Mouse (Mus musculus): Measurements from ENCODE around the gene Ttc7b. TPM values are rescaled to one million over a fixed set of nuclear protein-coding genes. Genes with fewer than 3 reads are reported as not detected.

The Ttc7b gene
- polyA plus RNA-seq, 1 experiment from 2014 or later, result 3.9 TPM

DNA sequence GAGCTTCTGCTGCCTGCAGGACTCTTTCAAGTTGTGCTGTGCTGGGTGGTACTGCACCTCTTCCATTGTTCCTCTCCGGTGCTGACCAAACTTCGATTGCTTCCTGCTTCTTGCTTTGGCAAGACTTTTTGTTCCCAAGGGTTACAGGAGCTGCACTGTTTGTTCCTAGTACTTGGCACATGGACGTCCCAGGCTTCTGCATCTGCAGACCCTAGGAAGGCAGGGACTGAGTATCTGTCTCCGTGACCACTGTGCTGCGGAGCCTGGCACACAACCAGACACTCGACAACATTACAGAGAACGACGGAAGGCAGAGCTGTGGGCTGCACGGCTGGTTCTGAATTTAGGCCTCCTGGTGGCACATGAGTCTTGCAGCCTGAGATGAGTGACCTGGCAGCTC is 192.1 kb downstream of the Ttc7b start:
- H3K27ac ChIP-seq (ENCODE audit: low read length), result no peak overlapping the region
- no peak overlapping the region for H3K4me3 ChIP-seq (ENCODE audit: low read length)
- no peak overlapping the region for H3K9ac ChIP-seq (replicated peaks; ENCODE audit: low read length)
- 87% methylated on average over 9 of the region's 9 CpGs for WGBS
- peaks cover 16% of the 10 kb centered on the region for H3K36me3 ChIP-seq (ENCODE audit: insufficient read depth, low read length)
- H3K27me3 ChIP-seq (ENCODE audit: insufficient read depth, low read length), result no peaks in the 10 kb centered on the region
- no peak for ATAC-seq (ENCODE audit: low FRiP score, low TSS enrichment)
- no peaks in the 10 kb centered on the region for H3K9me3 ChIP-seq (ENCODE audit: low read length)
- H3K4me1 ChIP-seq (ENCODE audit: insufficient read depth, low read length), result no peaks in the 10 kb centered on the region
- no peak overlapping the region for H3K4me2 ChIP-seq (replicated peaks; ENCODE audit: low read depth, low read length)

DNA sequence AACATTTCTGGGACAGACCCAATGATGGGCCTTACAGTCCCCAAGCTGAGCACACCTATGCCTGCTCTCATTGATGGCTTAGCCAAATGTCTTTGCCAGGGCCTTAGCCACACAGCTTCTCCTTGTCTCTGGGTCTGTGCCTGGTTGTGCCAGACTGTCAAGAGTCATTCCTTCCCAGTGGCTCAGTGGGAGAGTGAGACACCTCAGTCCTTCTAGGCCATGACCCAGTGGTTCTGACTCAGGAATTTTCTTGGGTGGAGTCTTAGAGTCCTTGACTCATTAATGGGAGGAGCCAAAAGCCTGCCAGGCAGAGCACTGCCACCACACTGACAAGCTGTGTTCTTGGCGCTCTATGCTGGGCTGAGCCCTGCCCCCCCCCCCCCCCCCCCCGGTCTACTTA is 193.9 kb downstream of the Ttc7b start:
- WGBS, result 89% methylated on average over 2 of the region's 2 CpGs
- H3K4me1 ChIP-seq (ENCODE audit: insufficient read depth, low read length), result no peaks in the 10 kb centered on the region
- no peak for ATAC-seq (ENCODE audit: low FRiP score, low TSS enrichment)
- H3K4me3 ChIP-seq (ENCODE audit: low read length), result no peak overlapping the region
- H3K36me3 ChIP-seq (ENCODE audit: insufficient read depth, low read length), result peaks cover 12% of the 10 kb centered on the region
- H3K27ac ChIP-seq (ENCODE audit: low read length), result no peak overlapping the region
- no peaks in the 10 kb centered on the region for H3K9me3 ChIP-seq (ENCODE audit: low read length)
- H3K4me2 ChIP-seq (replicated peaks; ENCODE audit: low read depth, low read length), result no peak overlapping the region
- no peak overlapping the region for H3K9ac ChIP-seq (replicated peaks; ENCODE audit: low read length)
- no peaks in the 10 kb centered on the region for H3K27me3 ChIP-seq (ENCODE audit: insufficient read depth, low read length)

DNA sequence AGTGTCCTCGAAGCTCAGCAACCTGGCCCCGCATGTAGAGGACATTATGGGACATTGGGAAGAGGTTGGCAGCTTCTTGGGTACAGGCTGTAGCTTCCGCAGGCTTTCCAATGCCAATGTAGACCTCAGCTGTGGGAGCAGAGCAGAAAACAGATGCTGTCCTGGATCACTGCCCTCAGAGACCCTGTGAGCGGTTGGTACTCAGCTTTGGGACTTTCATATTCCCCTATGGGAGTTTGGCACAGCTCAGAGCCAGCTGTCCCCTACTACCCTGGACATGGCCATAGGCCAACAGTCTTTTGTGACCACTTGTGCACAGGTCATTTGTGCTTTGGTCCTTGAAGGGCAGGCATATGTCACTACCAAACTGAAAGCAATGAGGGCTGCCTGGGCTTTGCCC is 195.0 kb downstream of the Ttc7b start:
- H3K27me3 ChIP-seq (ENCODE audit: insufficient read depth, low read length), result no peaks in the 10 kb centered on the region
- ATAC-seq (ENCODE audit: low FRiP score, low TSS enrichment), result no peak
- no peak overlapping the region for H3K27ac ChIP-seq (ENCODE audit: low read length)
- no peaks in the 10 kb centered on the region for H3K9me3 ChIP-seq (ENCODE audit: low read length)
- 91% methylated on average over 4 of the region's 4 CpGs for WGBS
- H3K36me3 ChIP-seq (ENCODE audit: insufficient read depth, low read length), result peaks cover 15% of the 10 kb centered on the region
- no peaks in the 10 kb centered on the region for H3K4me1 ChIP-seq (ENCODE audit: insufficient read depth, low read length)
- H3K9ac ChIP-seq (replicated peaks; ENCODE audit: low read length), result no peak overlapping the region
- no peak overlapping the region for H3K4me3 ChIP-seq (ENCODE audit: low read length)
- no peak overlapping the region for H3K4me2 ChIP-seq (replicated peaks; ENCODE audit: low read depth, low read length)

DNA sequence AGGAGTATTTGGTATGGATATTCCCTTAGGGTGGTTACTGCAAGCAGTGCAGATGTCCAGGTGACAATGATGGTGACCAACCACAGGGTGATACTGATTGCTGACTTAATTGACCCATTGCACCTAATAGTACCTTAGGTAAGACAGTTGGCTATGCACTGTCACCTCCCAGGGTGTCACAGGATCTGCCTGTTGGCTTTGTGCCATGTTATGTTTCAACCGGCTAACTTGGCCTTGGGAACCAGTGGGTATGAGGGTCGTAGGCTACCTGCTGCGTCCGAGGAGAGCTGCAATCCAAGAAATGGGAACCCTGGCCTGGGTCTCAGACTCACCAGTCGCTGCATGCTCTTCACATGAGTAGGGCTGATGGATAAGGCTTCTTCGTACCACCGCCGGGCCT is 195.4 kb downstream of the Ttc7b start:
- WGBS, result 92% methylated on average over 8 of the region's 8 CpGs
- Histone ChIP-seq H3K4me1 (ENCODE audit: insufficient read depth, low read length) (no peaks in the 10 kb centered on the region), H3K9me3 (ENCODE audit: low read length) (no peaks in the 10 kb centered on the region), H3K9ac (replicated peaks; ENCODE audit: low read length) (no peak overlapping the region), H3K36me3 (ENCODE audit: insufficient read depth, low read length) (peaks cover 15% of the 10 kb centered on the region), H3K4me2 (replicated peaks; ENCODE audit: low read depth, low read length) (no peak overlapping the region), H3K27ac (ENCODE audit: low read length) (no peak overlapping the region), H3K27me3 (ENCODE audit: insufficient read depth, low read length) (no peaks in the 10 kb centered on the region), H3K4me3 (ENCODE audit: low read length) (no peak overlapping the region)
- ATAC-seq (ENCODE audit: low FRiP score, low TSS enrichment), result no peak

DNA sequence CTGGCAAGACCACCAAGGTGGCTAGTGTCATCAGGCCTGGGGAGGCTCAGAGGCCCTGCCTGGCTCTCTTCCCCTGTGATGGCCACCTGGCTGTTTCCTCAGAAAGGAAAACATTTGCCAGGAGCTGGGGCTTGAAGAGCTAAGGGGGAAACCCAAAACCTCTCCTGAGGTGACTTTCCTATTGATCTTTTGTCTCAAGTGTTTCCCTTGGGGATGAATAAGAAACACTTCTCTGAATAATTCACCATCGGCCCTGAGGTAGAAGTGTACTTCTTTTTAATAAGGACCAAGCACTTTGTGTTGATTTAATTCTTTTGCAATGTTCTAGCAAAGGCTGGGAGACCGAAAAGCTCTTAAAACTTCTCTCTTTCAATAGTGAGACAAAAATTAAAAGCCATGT is 197.0 kb downstream of the Ttc7b start:
- no peak overlapping the region for H3K9ac ChIP-seq (replicated peaks; ENCODE audit: low read length)
- no peak for ATAC-seq (ENCODE audit: low FRiP score, low TSS enrichment)
- WGBS, result 68% methylated on average over 2 of the region's 2 CpGs

DNA sequence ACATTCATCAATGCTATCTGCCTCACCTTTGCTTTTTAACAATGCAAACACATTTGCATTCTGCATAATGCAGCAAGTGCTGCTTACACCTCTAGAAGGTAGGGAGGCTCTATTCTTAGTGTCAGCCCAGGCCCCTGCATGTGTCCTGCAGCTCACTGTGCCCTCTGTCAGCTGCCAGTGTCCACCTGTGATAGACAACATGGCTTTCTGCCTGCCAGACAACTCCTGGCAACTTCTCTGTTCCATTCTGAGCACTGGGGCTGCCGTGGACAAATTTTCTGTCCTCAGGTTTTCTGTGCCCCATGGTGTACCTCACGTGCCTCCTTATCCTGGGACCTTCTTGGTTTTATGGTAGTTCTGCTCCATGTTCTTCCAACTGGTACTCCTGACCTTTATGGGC is 198.4 kb downstream of the Ttc7b start:
- H3K27me3 ChIP-seq (ENCODE audit: insufficient read depth, low read length), result no peaks in the 10 kb centered on the region
- WGBS, result 90% methylated on average over 2 of the region's 2 CpGs
- H3K36me3 ChIP-seq (ENCODE audit: insufficient read depth, low read length), result peaks cover 15% of the 10 kb centered on the region
- no peak overlapping the region for H3K4me3 ChIP-seq (ENCODE audit: low read length)
- no peaks in the 10 kb centered on the region for H3K9me3 ChIP-seq (ENCODE audit: low read length)
- H3K27ac ChIP-seq (ENCODE audit: low read length), result no peak overlapping the region
- no peaks in the 10 kb centered on the region for H3K4me1 ChIP-seq (ENCODE audit: insufficient read depth, low read length)
- H3K4me2 ChIP-seq (replicated peaks; ENCODE audit: low read depth, low read length), result no peak overlapping the region
- H3K9ac ChIP-seq (replicated peaks; ENCODE audit: low read length), result no peak overlapping the region
- no peak for ATAC-seq (ENCODE audit: low FRiP score, low TSS enrichment)

More for the DNA sequence above, 197.0 kb downstream of the Ttc7b start:
- peaks cover 15% of the 10 kb centered on the region for H3K36me3 ChIP-seq (ENCODE audit: insufficient read depth, low read length)
- H3K27me3 ChIP-seq (ENCODE audit: insufficient read depth, low read length), result no peaks in the 10 kb centered on the region
- no peaks in the 10 kb centered on the region for H3K4me1 ChIP-seq (ENCODE audit: insufficient read depth, low read length)
- no peak overlapping the region for H3K4me3 ChIP-seq (ENCODE audit: low read length)
- H3K4me2 ChIP-seq (replicated peaks; ENCODE audit: low read depth, low read length), result no peak overlapping the region
- no peaks in the 10 kb centered on the region for H3K9me3 ChIP-seq (ENCODE audit: low read length)
- H3K27ac ChIP-seq (ENCODE audit: low read length), result no peak overlapping the region

DNA sequence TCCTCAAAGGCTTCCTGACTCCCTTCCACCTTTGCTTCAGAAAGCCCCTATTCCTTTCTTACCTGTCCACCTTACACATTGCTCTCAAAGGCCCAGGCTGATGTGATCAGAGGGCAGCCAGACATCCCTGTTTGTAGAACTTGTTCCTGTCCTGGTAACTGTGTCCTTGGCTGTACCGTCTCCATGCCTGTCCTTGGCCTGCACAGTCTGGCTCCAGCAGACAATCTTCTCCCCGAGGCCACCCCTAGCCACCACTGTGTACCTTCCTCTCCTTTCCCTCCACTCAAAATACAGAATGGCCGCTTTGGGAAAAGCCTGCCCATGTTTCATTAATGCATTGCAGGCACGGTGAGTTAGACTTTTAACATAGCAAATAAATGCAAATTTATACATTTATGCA is 199.1 kb downstream of the Ttc7b start:
- 90% methylated on average over 4 of the region's 4 CpGs for WGBS
- Histone ChIP-seq H3K27ac (ENCODE audit: low read length) (no peak overlapping the region), H3K4me2 (replicated peaks; ENCODE audit: low read depth, low read length) (no peak overlapping the region), H3K9ac (replicated peaks; ENCODE audit: low read length) (no peak overlapping the region), H3K36me3 (ENCODE audit: insufficient read depth, low read length) (peaks cover 15% of the 10 kb centered on the region), H3K4me1 (ENCODE audit: insufficient read depth, low read length) (no peaks in the 10 kb centered on the region), H3K9me3 (ENCODE audit: low read length) (no peaks in the 10 kb centered on the region), H3K27me3 (ENCODE audit: insufficient read depth, low read length) (no peaks in the 10 kb centered on the region), H3K4me3 (ENCODE audit: low read length) (no peak overlapping the region)
- ATAC-seq (ENCODE audit: low FRiP score, low TSS enrichment), result no peak

DNA sequence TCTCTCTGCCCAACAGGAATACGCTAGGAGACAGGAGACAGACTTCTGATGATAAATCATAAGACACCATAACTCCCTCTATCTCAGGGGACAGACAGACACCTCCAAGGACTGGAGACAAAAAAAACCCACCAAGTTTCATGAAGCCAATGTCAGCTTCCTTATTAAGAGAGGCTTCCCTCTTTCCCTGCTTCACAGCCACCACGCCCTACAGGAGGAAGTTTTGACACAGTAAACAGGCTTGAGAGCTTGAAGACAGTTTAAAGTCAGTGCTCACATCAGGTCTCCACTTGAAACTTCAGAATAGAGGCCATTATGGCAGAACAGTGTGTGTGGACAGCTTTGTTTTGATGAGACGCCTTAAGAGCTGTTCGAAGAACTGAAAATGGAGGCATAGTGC is 200.9 kb downstream of the Ttc7b start:
- no peaks in the 10 kb centered on the region for H3K9me3 ChIP-seq (ENCODE audit: low read length)
- H3K36me3 ChIP-seq (ENCODE audit: insufficient read depth, low read length), result peaks cover 7% of the 10 kb centered on the region; the same call in 1 of the 2 replicates
- H3K27me3 ChIP-seq (ENCODE audit: insufficient read depth, low read length), result no peaks in the 10 kb centered on the region
- H3K4me1 ChIP-seq (ENCODE audit: insufficient read depth, low read length), result no peaks in the 10 kb centered on the region
- 90% methylated on average over 4 of the region's 4 CpGs for WGBS
- no peak for ATAC-seq (ENCODE audit: low FRiP score, low TSS enrichment)
- no peak overlapping the region for H3K4me2 ChIP-seq (replicated peaks; ENCODE audit: low read depth, low read length)
- H3K9ac ChIP-seq (replicated peaks; ENCODE audit: low read length), result no peak overlapping the region
- no peak overlapping the region for H3K4me3 ChIP-seq (ENCODE audit: low read length)
- no peak overlapping the region for H3K27ac ChIP-seq (ENCODE audit: low read length)

DNA sequence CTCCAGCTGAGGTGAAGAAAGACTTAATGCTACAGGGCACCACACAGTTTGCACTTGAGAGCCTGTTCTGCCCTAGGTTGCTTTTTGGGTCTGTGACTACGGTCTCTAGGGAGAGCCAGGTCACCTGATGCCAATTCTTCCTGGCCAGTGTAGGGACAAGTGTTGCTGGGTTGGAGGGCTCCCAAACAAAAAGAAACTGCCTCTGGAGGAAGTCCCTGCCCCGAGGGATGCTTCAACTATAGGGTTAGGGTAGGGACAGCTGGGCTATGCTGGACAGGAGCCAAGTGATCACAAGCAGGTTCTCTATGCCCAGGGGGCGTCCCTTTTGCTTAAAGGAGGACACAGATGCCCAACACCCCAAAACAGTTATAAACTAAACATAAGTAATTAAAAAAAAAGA is 202.7 kb downstream of the Ttc7b start:
- Histone ChIP-seq H3K27me3 (ENCODE audit: insufficient read depth, low read length) (no peaks in the 10 kb centered on the region), H3K9ac (replicated peaks; ENCODE audit: low read length) (no peak overlapping the region), H3K9me3 (ENCODE audit: low read length) (no peaks in the 10 kb centered on the region), H3K36me3 (ENCODE audit: insufficient read depth, low read length) (0 out of 2 replicates have a peak, but pooled peaks cover 3% of the 10 kb centered on the region), H3K4me3 (ENCODE audit: low read length) (no peak overlapping the region), H3K4me1 (ENCODE audit: insufficient read depth, low read length) (no peaks in the 10 kb centered on the region), H3K4me2 (replicated peaks; ENCODE audit: low read depth, low read length) (no peak overlapping the region), H3K27ac (ENCODE audit: low read length) (no peak overlapping the region)
- 80% methylated on average over 3 of the region's 3 CpGs for WGBS
- ATAC-seq (ENCODE audit: low FRiP score, low TSS enrichment), result no peak

DNA sequence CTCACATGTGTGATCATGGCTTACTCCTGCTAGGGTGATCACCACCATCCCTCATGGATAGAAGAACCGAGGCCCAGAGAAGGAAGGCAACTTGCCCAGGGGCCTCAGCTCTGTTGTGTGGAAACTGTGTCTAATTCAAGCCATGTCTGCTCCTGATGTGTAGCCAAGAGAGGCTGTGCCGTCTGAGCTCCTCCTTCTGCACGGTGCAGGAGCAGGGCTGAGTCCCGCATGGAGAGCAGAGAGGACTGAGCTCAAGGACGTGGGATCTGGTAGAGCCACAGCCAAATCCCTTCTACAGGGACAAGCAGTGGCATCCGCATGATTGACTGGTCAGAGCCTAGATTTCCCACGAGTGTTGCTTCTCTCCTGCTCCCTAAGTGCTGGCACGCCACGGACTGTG is 204.5 kb downstream of the Ttc7b start:
- no peak overlapping the region for H3K27ac ChIP-seq (ENCODE audit: low read length)
- H3K27me3 ChIP-seq (ENCODE audit: insufficient read depth, low read length), result no peaks in the 10 kb centered on the region
- WGBS, result 82% methylated on average over 9 of the region's 9 CpGs
- H3K4me2 ChIP-seq (replicated peaks; ENCODE audit: low read depth, low read length), result no peak overlapping the region
- H3K9me3 ChIP-seq (ENCODE audit: low read length), result no peaks in the 10 kb centered on the region
- H3K9ac ChIP-seq (replicated peaks; ENCODE audit: low read length), result no peak overlapping the region
- H3K4me1 ChIP-seq (ENCODE audit: insufficient read depth, low read length), result no peaks in the 10 kb centered on the region
- H3K36me3 ChIP-seq (ENCODE audit: insufficient read depth, low read length), result no peaks in the 10 kb centered on the region
- ATAC-seq (ENCODE audit: low FRiP score, low TSS enrichment), result no peak
- no peak overlapping the region for H3K4me3 ChIP-seq (ENCODE audit: low read length)

Data from kidney, embryonic 16.5 days (tissue).